Mouse (Mus musculus) cerebellum, adult 2 months (tissue): ENCODE measurements around the gene Myt1l. TPM values are rescaled to one million over a fixed set of nuclear protein-coding genes. Genes with fewer than 3 reads are reported as not detected.

Experiments
- DNase-seq, 2 experiments: peaks; one replicate each; pipeline ENCODE4 v3.0.0; 2021
- H3K27ac ChIP-seq: fragments of 200-500 bp; 2 replicates; pipeline ENCODE4 v1.5.1; 2012; ENCODE audit warnings: low read length, control low read depth, inconsistent platforms; ENCODE audit not compliant: insufficient read depth
- H3K27me3 ChIP-seq: fragments of 200-500 bp; 2 replicates; pipeline ENCODE4 v1.6.1; 2012; ENCODE audit warnings: inconsistent platforms, mild to moderate bottlenecking, low read length, moderate library complexity; ENCODE audit not compliant: control insufficient read depth, insufficient read depth
- H3K4me1 ChIP-seq: fragments of 200-500 bp; 2 replicates; pipeline ENCODE4 v1.6.1; 2011; ENCODE audit warnings: low read length; ENCODE audit not compliant: control insufficient read depth, insufficient read depth
- H3K4me3 ChIP-seq: fragments of 200-500 bp; replicated peaks from 2 replicates; pipeline ENCODE3; 2011; ENCODE audit warnings: mild to moderate bottlenecking, low read depth, low read length, control low read depth; ENCODE audit not compliant: insufficient read depth
- CTCF ChIP-seq: fragments of 200-500 bp; IDR thresholded peaks from 2 replicates; pipeline ENCODE4 v1.5.1; 2011; ENCODE audit warnings: low read depth, mild to moderate bottlenecking, control low read depth, low read length, moderate library complexity, borderline replicate concordance; ENCODE audit not compliant: insufficient read depth
- POLR2A ChIP-seq: fragments of 200-500 bp; IDR thresholded peaks from 2 replicates; pipeline ENCODE4 v1.6.1; 2011; ENCODE audit warnings: low read length, control low read depth, borderline replicate concordance; ENCODE audit not compliant: insufficient read depth
- WGBS: fragments of 180-500 bp; shearing (Covaris S2); methylation state at CpG from one replicate; pipeline ENCODE4 v1.1.7; 2018; 5-methylcytosine and 5-hydroxymethylcytosine counted together
- polyA plus RNA-seq: library from polyadenylated mRNA; depleted of rRNA; stranded (reverse); fragments of >200 nt; gene quantifications from 2 replicates; pipeline ENCODE4 v1.2.3, GENCODE M21; 2012

Myt1l gene
- polyA plus RNA-seq, 1 experiment: 43.8 TPM

- H3K27ac ChIP-seq: no peak overlapping the region
Observed at GRCm38 (mm10) chr12:29569311-29569710, 41.1 kb downstream of the Myt1l start.

DNA sequence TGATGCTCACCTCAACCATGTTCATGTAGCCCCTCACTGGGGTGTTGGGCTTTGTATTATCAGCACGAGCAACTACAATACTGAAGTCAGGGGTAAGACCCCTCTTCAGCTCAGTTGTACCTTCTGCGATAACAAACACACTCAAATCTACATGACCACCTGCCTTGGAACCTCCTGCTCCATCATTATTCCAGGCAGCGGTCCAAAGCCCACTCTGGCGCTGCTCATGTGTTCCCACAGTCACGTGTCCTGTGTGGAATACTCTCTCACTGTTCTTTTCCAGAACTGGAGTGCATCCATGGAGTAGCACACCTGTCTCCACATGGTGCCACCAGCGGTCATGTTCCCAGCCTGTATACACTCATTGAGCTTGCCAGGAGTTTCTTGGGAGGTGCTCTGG lies 42.2 kb downstream of the Myt1l start:
- DNase-seq: no peak
- H3K27ac ChIP-seq: no peak overlapping the region
- no peak for TF ChIP-seq CTCF
- no peak for TF ChIP-seq POLR2A
- no peak overlapping the region for H3K4me3 ChIP-seq
- WGBS: 52% methylated on average over 6 of the region's 6 CpGs
- no peaks in the 10 kb centered on the region for H3K4me1 ChIP-seq
- H3K27me3 ChIP-seq: no peaks in the 10 kb centered on the region

More at GRCm38 (mm10) chr12:29569311-29569710, 41.1 kb downstream of the Myt1l start:
- TF ChIP-seq CTCF (no peak), POLR2A (no peak)
- WGBS: 85% methylated on average over 7 of the region's 7 CpGs
- Histone ChIP-seq H3K4me1 (no peaks in the 10 kb centered on the region), H3K4me3 (no peak overlapping the region), H3K27me3 (no peaks in the 10 kb centered on the region)
- no peak for DNase-seq

GRCm38 (mm10) chr12:29571613-29572012 lies 43.4 kb downstream of the Myt1l start:
- no peak overlapping the region for H3K27ac ChIP-seq
- H3K27me3 ChIP-seq: no peaks in the 10 kb centered on the region
- H3K4me1 ChIP-seq: no peaks in the 10 kb centered on the region
- WGBS: 69% methylated on average over 5 of the region's 5 CpGs
- TF ChIP-seq CTCF (no peak), POLR2A (no peak)
- no peak for DNase-seq
- no peak overlapping the region for H3K4me3 ChIP-seq

DNA sequence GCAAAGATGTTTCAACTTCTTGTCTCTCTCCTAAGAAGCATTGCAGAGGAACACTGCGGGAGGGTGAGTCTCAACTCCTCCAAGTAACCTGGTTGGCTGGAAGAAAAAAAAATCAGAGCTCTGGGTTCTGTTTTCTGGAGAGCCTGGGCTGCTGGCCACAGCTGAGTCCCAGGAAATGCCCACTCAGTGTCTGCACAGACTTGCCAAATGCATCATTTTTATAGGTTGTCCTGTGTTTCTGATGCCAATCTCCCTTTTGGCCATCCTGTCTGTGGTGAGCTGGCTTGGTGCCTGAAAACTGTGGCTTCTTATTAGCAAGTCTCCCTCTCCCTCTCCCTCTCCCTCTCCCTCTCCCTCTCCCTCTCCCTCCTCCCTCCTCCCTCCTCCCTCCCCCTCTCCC lies 65.6 kb downstream of the Myt1l start:
- TF ChIP-seq POLR2A (no peak), CTCF (no peak)
- H3K27me3 ChIP-seq: no peaks in the 10 kb centered on the region
- no peak overlapping the region for H3K27ac ChIP-seq
- H3K4me3 ChIP-seq: no peak overlapping the region
- no peaks in the 10 kb centered on the region for H3K4me1 ChIP-seq
- DNase-seq: peak; percentile 67 to 82
- 45% methylated on average over 1 of the region's 1 CpGs for WGBS

DNA sequence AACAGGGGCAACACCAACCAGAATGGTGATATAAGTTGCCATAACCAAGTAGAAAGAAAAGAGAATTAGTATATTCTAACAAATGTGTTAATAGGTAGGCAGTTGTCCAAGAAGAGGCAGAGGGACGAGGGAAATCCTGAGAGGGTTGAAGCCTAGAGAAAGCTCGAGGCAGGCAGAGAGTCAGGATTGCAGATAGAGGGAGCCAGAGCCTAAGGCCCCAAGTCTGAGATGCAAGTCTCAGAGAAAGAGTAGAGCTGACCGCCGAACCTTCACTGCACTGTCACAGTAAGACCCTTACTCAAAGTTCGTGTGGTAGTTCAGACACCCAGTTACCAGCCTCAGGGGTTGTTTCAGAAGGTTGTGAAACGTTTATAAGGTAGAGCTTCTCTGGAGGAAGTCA lies 71.7 kb downstream of the Myt1l start:
- 52% methylated on average over 6 of the region's 6 CpGs for WGBS
- Histone ChIP-seq H3K27me3 (no peaks in the 10 kb centered on the region), H3K4me1 (peaks cover 2% of the 10 kb centered on the region; the same call in 1 of the 2 replicates), H3K27ac (no peak overlapping the region), H3K4me3 (no peak overlapping the region)
- DNase-seq: no peak
- peak; percentile 36 for TF ChIP-seq CTCF
- no peak for TF ChIP-seq POLR2A

- Histone ChIP-seq H3K27ac (no peak overlapping the region), H3K4me1 (peaks cover 2% of the 10 kb centered on the region), H3K27me3 (no peaks in the 10 kb centered on the region), H3K4me3 (no peak overlapping the region)
- TF ChIP-seq POLR2A (no peak), CTCF (no peak)
- no peak for DNase-seq
- WGBS: 76% methylated on average over 6 of the region's 6 CpGs
Observed at GRCm38 (mm10) chr12:29601223-29601622, 73.0 kb downstream of the Myt1l start.

DNA sequence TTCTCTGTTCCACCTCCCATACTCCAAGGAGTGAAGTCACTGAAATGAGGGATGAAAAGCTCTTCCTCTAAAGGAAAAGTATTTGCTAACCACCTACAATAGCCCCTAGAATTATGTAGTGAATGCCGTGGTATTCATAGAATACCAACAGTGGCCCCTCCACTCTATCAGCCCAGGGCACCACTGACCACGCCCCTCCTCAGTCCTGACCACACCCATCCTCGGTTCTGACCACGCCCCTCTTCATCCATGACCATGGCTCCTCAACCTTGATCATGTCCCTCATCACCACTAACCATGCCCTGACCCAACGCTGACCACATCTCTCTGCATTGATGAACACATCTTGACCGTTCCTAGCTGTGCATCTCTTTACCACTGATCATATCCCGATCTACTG lies 76.5 kb downstream of the Myt1l start:
- TF ChIP-seq CTCF (no peak), POLR2A (no peak)
- WGBS: 90% methylated on average over 7 of the region's 7 CpGs
- Histone ChIP-seq H3K4me3 (no peak overlapping the region), H3K4me1 (peaks cover 2% of the 10 kb centered on the region), H3K27ac (no peak overlapping the region), H3K27me3 (no peaks in the 10 kb centered on the region)
- DNase-seq: no peak

DNA sequence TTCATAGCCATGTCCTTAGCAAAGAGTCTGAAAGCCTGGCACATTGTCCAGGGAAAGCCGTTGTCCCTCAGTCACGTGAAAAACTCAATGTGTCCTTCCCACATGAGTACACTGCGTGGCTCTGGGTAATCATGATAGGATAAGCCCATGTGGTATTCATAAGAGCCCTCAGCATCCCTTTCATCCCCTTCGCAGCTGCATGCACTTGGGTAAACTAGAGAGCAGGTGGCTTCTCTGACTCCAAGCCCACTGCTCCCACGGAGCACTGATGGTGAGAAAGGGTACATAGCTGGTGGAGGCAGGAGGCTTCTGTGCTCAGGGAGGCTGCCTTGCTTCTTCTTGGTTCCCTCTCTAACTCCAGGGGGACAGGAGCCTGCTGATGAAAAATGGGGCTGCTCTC lies 76.9 kb downstream of the Myt1l start:
- WGBS: 69% methylated on average over 5 of the region's 5 CpGs
- Histone ChIP-seq H3K27ac (no peak overlapping the region), H3K4me3 (no peak overlapping the region), H3K27me3 (no peaks in the 10 kb centered on the region), H3K4me1 (peaks cover 2% of the 10 kb centered on the region)
- DNase-seq: no peak
- TF ChIP-seq POLR2A: no peak
- TF ChIP-seq CTCF: no peak

GRCm38 (mm10) chr12:29606221-29606620 lies 78.0 kb downstream of the Myt1l start:
- 75% methylated on average over 6 of the region's 6 CpGs for WGBS
- TF ChIP-seq CTCF (no peak), POLR2A (no peak)
- no peak overlapping the region for H3K27ac ChIP-seq
- DNase-seq: no peak
- no peaks in the 10 kb centered on the region for H3K27me3 ChIP-seq
- H3K4me3 ChIP-seq: no peak overlapping the region
- peaks cover 2% of the 10 kb centered on the region for H3K4me1 ChIP-seq
